Mouse (Mus musculus) adrenal gland, adult (tissue): ENCODE results near the gene Ppp1r13l.

Source experiments
- DNase-seq, 2 experiments: peaks; one replicate each; pipeline ENCODE4 v3.0.0; 2022 to 2023; ENCODE audit warnings: low spot score in 1 of 2; ENCODE audit not compliant: inconsistent age in 2 of 2

Gene Ppp1r13l

GRCm38 (mm10) chr7:19359299-19359891, at the start of gene Ppp1r13l, which contains the start of gene Cd3eap:
TSS of gene Ppp1r13l (plus strand) at chr7:19359749.
TSS of gene Cd3eap (minus strand) at chr7:19359483.
- peak; percentile 91 to 97 for DNase-seq

- peak; percentile 95 to 98 for DNase-seq
These were observed 49.5 kb upstream of the Ppp1r13l start, which contains the start of gene Fosb for GRCm38 (mm10) chr7:19309884-19310641. TSS of gene Fosb (minus strand) at chr7:19310051.

GRCm38 (mm10) chr7:19311991-19312390, 47.6 kb upstream of the Ppp1r13l start:
- no peak for DNase-seq

GRCm38 (mm10) chr7:19314033-19314432, 45.5 kb upstream of the Ppp1r13l start:
- no peak for DNase-seq

- peak in 1 of 2 experiments; percentile 74 for DNase-seq
These were observed 42.9 kb upstream of the Ppp1r13l start for GRCm38 (mm10) chr7:19316451-19317161.

GRCm38 (mm10) chr7:19318201-19318600, 41.3 kb upstream of the Ppp1r13l start:
- DNase-seq, result no peak

GRCm38 (mm10) chr7:19318676-19319075, 40.9 kb upstream of the Ppp1r13l start:
- no peak for DNase-seq

- no peak for DNase-seq
These were observed 40.1 kb upstream of the Ppp1r13l start for GRCm38 (mm10) chr7:19319458-19319857.

- DNase-seq, result peak; percentile 97 to 98
These were observed 39.6 kb upstream of the Ppp1r13l start for GRCm38 (mm10) chr7:19319906-19320305.

GRCm38 (mm10) chr7:19320637-19321036, 38.9 kb upstream of the Ppp1r13l start:
- DNase-seq, result no peak

- DNase-seq, result no peak
These were observed 38.1 kb upstream of the Ppp1r13l start for GRCm38 (mm10) chr7:19321464-19321863.

- no peak for DNase-seq
These were observed 37.1 kb upstream of the Ppp1r13l start for GRCm38 (mm10) chr7:19322489-19322888.

- DNase-seq, result no peak
These were observed 35.3 kb upstream of the Ppp1r13l start for GRCm38 (mm10) chr7:19324221-19324620.

GRCm38 (mm10) chr7:19325262-19326199, 34.0 kb upstream of the Ppp1r13l start:
- peak in 1 of 2 experiments; percentile 14 for DNase-seq

GRCm38 (mm10) chr7:19326359-19326758, 33.2 kb upstream of the Ppp1r13l start:
- DNase-seq, result peak; percentile 89 to 95

- DNase-seq, result peak; percentile 95 to 97
These were observed 32.4 kb upstream of the Ppp1r13l start for GRCm38 (mm10) chr7:19327128-19327527.

- DNase-seq, result no peak
These were observed 31.8 kb upstream of the Ppp1r13l start for GRCm38 (mm10) chr7:19327782-19328181.

GRCm38 (mm10) chr7:19328425-19328824, 31.1 kb upstream of the Ppp1r13l start:
- DNase-seq, result peak in 1 of 2 experiments; percentile 53

GRCm38 (mm10) chr7:19331910-19332309, 27.6 kb upstream of the Ppp1r13l start:
- no peak for DNase-seq

- DNase-seq, result peak; percentile 88 to 95
These were observed 26.7 kb upstream of the Ppp1r13l start for GRCm38 (mm10) chr7:19332709-19333352.
